Mouse (Mus musculus) ES-Bruce4 (cell line): ENCODE results near the gene Notum. TPM values are rescaled to one million over a fixed set of nuclear protein-coding genes. Genes with fewer than 3 reads are reported as not detected.

ENCODE experiments used
- H3K27ac ChIP-seq: 2 replicates; pipeline ENCODE4 v1.5.1; 2012; ENCODE audit warnings: low read length, inconsistent platforms; ENCODE audit not compliant: insufficient read depth
- H3K27me3 ChIP-seq: 2 replicates; pipeline ENCODE4 v1.6.1; 2012; ENCODE audit warnings: mild to moderate bottlenecking, low read length, inconsistent platforms; ENCODE audit not compliant: control insufficient read depth, poor library complexity, insufficient read depth, severe bottlenecking
- H3K36me3 ChIP-seq: 2 replicates; pipeline ENCODE4 v1.6.1; 2012; ENCODE audit warnings: inconsistent platforms, mild to moderate bottlenecking, low read length, moderate library complexity; ENCODE audit not compliant: control insufficient read depth, poor library complexity, insufficient read depth, severe bottlenecking
- H3K4me1 ChIP-seq: one replicate; pipeline ENCODE4 v1.8.1; 2011; ENCODE audit warnings: low read length; ENCODE audit not compliant: control insufficient read depth, insufficient read depth
- H3K4me3 ChIP-seq: 2 replicates; pipeline ENCODE4 v1.5.1; 2011; ENCODE audit warnings: low read depth, mild to moderate bottlenecking, low read length
- H3K9ac ChIP-seq: 2 replicates; pipeline ENCODE4 v1.6.1; 2012; ENCODE audit warnings: low read depth, mild to moderate bottlenecking, inconsistent platforms; ENCODE audit not compliant: poor library complexity, severe bottlenecking
- H3K9me3 ChIP-seq: replicated peaks from 2 replicates; pipeline ENCODE4 v1.6.1; 2012; ENCODE audit warnings: mild to moderate bottlenecking, low read length, inconsistent platforms; ENCODE audit not compliant: control insufficient read depth, poor library complexity, insufficient read depth, severe bottlenecking
- CTCF ChIP-seq: IDR thresholded peaks from one replicate; pipeline ENCODE4 v1.8.1; 2011; ENCODE audit warnings: low read depth, low read length
- EP300 ChIP-seq: IDR thresholded peaks from 2 replicates; pipeline ENCODE4 v1.6.1; 2011; ENCODE audit warnings: low read depth, low read length; ENCODE audit not compliant: insufficient read depth
- POLR2A ChIP-seq: IDR thresholded peaks from one replicate; pipeline ENCODE4 v1.8.1; 2011; ENCODE audit warnings: low read length; ENCODE audit not compliant: insufficient read depth
- polyA plus RNA-seq: library from polyadenylated mRNA; stranded (reverse); fragments of >200 nt; gene quantifications from 2 replicates; pipeline ENCODE4 v1.2.4, GENCODE M21; 2011; ENCODE audit warnings: low read depth; ENCODE audit not compliant: missing spikeins, insufficient read depth, insufficient read length

Notum gene
- polyA plus RNA-seq, 1 experiment = 2.3 TPM

DNA sequence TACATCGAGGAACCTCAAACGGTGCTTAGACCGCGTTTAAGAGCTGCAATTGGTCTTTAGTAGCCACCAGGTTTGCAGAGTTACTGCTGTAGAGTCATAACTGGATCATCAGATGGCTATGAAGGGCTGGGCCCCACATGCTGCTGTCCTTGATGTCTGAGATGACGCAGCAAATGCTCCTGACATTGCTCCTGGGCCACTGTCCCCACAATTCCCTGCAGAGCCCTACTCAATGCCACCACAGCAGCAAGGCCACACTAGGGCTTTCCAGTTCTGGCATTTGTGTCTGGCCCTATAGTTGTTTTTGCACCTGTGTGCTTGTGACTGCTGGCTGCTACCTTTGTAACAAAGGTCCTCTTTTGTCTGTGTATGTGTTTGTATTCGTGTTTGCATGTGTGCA, 38.2 kb downstream of the Notum start:
- H3K9ac ChIP-seq = no peak overlapping the region
- H3K4me3 ChIP-seq = no peak overlapping the region
- H3K36me3 ChIP-seq = no peaks in the 10 kb centered on the region
- H3K27me3 ChIP-seq = no peaks in the 10 kb centered on the region
- H3K9me3 ChIP-seq = no peaks in the 10 kb centered on the region
- no peak overlapping the region for H3K27ac ChIP-seq
- no peak for TF ChIP-seq CTCF
- no peak for TF ChIP-seq POLR2A
- TF ChIP-seq EP300 = no peak
- H3K4me1 ChIP-seq = peaks cover 2% of the 10 kb centered on the region

DNA sequence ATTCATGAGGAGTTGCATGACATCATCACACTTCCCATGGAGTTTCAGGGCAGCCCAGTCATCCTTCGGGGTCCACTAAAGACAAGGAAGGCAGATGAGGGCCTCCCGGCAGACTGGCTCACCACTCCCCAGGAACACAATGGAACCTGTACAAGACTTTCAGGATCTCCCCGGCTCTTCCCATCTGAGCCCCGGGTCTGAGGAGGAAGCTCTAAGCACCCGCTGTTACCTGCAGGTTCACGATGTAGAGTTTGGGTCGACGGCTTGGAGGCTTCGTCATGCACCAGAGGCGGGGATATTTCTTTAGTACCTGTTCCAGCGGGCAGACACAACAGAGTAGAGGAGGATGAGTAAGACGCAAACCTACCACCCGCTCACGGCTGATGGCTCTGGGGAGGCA, 40.8 kb downstream of the Notum start:
- Histone ChIP-seq H3K36me3 (no peaks in the 10 kb centered on the region), H3K9ac (peak overlapping the region; percentile 43)

DNA sequence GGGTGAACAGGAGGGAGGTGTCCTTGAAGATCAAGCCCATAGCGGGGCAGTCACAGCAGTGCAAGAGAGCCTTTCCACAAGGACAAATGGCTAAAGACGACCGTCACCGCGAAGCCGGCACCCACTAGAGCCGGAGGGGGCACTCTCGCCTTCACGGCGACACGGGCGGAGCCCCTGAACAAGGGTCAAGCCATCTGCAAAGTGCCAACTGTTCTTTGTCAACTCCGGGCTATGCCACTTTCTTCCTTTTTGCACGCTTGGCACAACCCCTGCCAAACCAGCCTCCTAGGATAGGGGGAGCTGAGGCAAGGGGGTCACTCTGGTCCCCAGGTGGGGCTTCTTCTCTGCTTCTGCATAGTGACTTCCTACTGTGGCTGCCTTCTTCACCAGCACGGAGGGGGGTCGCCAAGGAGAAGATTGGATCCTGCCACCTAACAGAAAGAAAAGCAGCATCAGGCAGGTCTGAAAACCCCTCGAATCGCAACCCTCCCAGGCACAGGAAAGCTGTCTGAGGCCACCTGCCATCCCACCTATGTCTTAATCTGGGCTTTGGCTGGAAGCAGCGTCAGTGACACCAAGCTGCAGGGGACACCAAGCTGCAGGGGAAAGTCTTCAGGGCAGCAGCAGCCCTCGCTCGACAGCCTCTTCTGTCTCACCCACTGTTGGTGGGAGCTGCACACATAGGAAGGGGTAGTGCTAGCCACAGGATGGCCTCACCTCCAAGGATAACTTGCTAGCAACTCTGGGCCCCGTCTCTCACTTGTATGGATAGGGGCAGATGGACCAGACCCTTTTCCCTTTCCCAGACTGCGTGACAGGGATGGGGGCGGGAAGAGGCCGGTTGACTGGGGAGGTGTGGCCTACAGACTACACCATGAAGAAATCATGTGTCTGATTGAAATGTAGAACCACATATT, 42.1 kb downstream of the Notum start:
- Histone ChIP-seq H3K4me3 (no peak overlapping the region), H3K4me1 (peaks cover 4% of the 10 kb centered on the region), H3K27me3 (no peaks in the 10 kb centered on the region), H3K36me3 (peaks cover 2% of the 10 kb centered on the region; the same call in 1 of the 2 replicates), H3K27ac (peak overlapping the region; percentile 74), H3K9me3 (no peaks in the 10 kb centered on the region), H3K9ac (peak overlapping the region; percentile 65)
- no peak for TF ChIP-seq CTCF
- TF ChIP-seq POLR2A = no peak
- TF ChIP-seq EP300 = no peak

More for the DNA sequence above, 40.8 kb downstream of the Notum start:
- H3K4me3 ChIP-seq = peak overlapping the region; percentile 35
- H3K27ac ChIP-seq = 0 out of 2 replicates have a peak overlapping the region, but pooled peaks have one; percentile 9
- no peak for TF ChIP-seq EP300
- no peak for TF ChIP-seq CTCF
- TF ChIP-seq POLR2A = no peak
- no peaks in the 10 kb centered on the region for H3K9me3 ChIP-seq
- H3K27me3 ChIP-seq = no peaks in the 10 kb centered on the region
- peaks cover 4% of the 10 kb centered on the region for H3K4me1 ChIP-seq

DNA sequence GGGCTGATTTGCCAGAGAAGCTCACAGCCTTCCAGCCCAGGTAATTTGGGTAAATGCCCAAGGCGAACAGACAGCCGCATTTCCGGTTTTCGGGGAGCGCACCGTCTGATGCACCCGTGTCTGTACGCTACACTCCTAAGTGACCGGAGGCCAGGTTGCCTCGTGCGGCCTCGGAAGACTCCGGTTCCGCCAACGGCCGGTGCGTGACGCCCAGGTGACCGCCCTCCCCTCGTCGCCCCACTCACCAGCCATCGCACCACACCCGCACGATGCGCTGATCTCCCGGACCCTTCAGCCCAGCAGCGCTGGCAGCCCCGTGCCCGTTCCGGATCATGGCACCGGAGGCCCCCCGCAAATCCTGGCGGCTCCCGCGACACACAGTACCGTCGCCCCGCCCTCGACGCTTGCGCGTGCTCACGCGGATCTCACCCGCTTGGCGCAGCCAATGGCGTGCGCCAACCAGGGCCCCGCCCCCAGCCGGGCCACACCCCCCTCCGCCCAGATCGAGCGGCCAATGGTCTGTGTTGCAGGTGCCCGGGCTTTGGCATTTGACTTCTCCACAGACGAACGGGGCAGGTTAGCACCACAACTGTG, 43.4 kb downstream of the Notum start, which contains the start of gene Pcyt2:
Gene Pcyt2 (minus strand): TSS at position 418 of the 594 bp plus-strand sequence.
- Histone ChIP-seq H3K36me3 (peaks cover 9% of the 10 kb centered on the region), H3K4me1 (peaks cover 4% of the 10 kb centered on the region), H3K9me3 (no peaks in the 10 kb centered on the region), H3K4me3 (peak within 1 kb of the TSS; percentile 83), H3K27me3 (no peaks in the 10 kb centered on the region), H3K9ac (peak within 1 kb of the TSS; percentile 65), H3K27ac (peak within 1 kb of the TSS; percentile 74)
- no peak for TF ChIP-seq CTCF
- peak; percentile 58 for TF ChIP-seq POLR2A
- no peak for TF ChIP-seq EP300

DNA sequence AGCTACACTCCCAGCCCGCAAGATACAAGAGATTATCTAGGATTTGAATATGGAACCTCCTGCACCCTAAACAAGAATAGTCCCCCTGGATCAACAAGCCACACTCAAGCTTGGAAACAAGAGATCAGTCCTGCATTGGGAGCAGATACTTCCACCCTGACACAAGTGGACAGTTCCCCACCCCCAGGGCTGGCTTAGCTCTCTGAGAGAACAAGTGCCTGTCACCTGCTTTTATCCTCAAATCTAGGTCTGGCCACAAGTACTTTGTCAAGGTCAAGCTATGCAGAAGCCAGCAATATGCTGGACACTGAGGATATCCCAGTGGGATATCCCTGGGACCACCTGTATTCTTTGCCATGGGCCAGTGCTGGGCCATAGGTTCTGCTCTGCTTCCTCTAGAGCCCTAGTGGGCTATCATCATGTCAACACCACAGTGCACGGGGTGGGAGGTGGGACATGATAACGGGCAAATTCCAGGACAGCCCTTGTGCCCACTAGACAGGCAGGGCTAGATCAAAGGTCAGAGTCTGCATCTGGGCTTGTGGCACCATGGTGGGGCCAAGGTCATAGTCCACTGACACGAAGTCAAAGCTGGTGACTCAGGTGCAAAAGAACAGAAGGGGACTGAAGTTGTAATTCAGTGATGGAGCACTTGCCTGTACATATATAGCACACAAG, 44.2 kb downstream of the Notum start:
- peaks cover 10% of the 10 kb centered on the region for H3K36me3 ChIP-seq
- TF ChIP-seq EP300 (no peak), CTCF (no peak), POLR2A (no peak)
- H3K9ac ChIP-seq = peak overlapping the region; percentile 65
- peak overlapping the region; percentile 4; the same call in 1 of the 2 replicates for H3K27ac ChIP-seq
- H3K4me3 ChIP-seq = peak overlapping the region; percentile 83
- H3K4me1 ChIP-seq = peaks cover 4% of the 10 kb centered on the region
- no peaks in the 10 kb centered on the region for H3K9me3 ChIP-seq
- no peaks in the 10 kb centered on the region for H3K27me3 ChIP-seq
